Mouse (Mus musculus) liver, embryonic 16.5 days (tissue): Measurements from ENCODE around the gene Ube2e2. TPM values are rescaled to one million over a fixed set of nuclear protein-coding genes. Genes with fewer than 3 reads are reported as not detected.

ENCODE experiments used
- ATAC-seq: fragments of 200-750 bp; cut with Nextera tagmentation; 2 replicates; pipeline ENCODE4 v1.8.0; 2017; ENCODE audit warnings: low read depth, mild to moderate bottlenecking, moderate number of reproducible peaks, moderate library complexity
- H3K27ac ChIP-seq: fragments of 300-500 bp; sonication (generic); 2 replicates; pipeline ENCODE4 v1.5.1; 2014; ENCODE audit warnings: mild to moderate bottlenecking, low read length
- H3K27me3 ChIP-seq: fragments of 300-500 bp; sonication (generic); 2 replicates; pipeline ENCODE4 v1.6.1; 2014; ENCODE audit warnings: low read depth, low read length, mixed read lengths; ENCODE audit not compliant: control insufficient read depth, insufficient read depth
- H3K36me3 ChIP-seq: fragments of 300-500 bp; sonication (generic); 2 replicates; pipeline ENCODE4 v1.6.1; 2014; ENCODE audit warnings: mild to moderate bottlenecking; ENCODE audit not compliant: control insufficient read depth, insufficient read depth
- H3K4me1 ChIP-seq: fragments of 300-500 bp; sonication (generic); 2 replicates; pipeline ENCODE4 v1.6.1; 2014; ENCODE audit warnings: low read depth, low read length, mixed read lengths; ENCODE audit not compliant: control insufficient read depth
- H3K4me2 ChIP-seq: fragments of 300-500 bp; sonication (generic); 2 replicates; pipeline ENCODE4 v1.6.1; 2014; ENCODE audit warnings: low read depth, low read length, mixed read lengths
- H3K4me3 ChIP-seq: fragments of 300-500 bp; sonication (generic); 2 replicates; pipeline ENCODE4 v1.5.1; 2014; ENCODE audit warnings: low read depth, mild to moderate bottlenecking, low read length
- H3K9ac ChIP-seq: fragments of 300-500 bp; sonication (generic); 2 replicates; pipeline ENCODE4 v1.6.1; 2014; ENCODE audit warnings: low read depth, low read length
- H3K9me3 ChIP-seq: fragments of 300-500 bp; sonication (generic); replicated peaks from 2 replicates; pipeline ENCODE4 v1.6.1; 2016; ENCODE audit warnings: low read length; ENCODE audit not compliant: control insufficient read depth
- WGBS: fragments of 180-500 bp; shearing (Covaris S2); extraction: QIAGEN DNeasy Blood & Tissue Kit; methylation state at CpG from one replicate; pipeline ENCODE4 v1.1.7; 2014; ENCODE audit not compliant: insufficient replicate concordance; 5-methylcytosine and 5-hydroxymethylcytosine counted together
- polyA plus RNA-seq: library from polyadenylated mRNA; unstranded; fragments of >200 nt; fragmentation: Nextera tagmentation; extraction: Ambion mirVana; gene quantifications from 2 replicates; pipeline ENCODE4 v1.2.1, GENCODE M21; 2015

The Ube2e2 gene
- polyA plus RNA-seq, 1 experiment from 2014 or later: 5.8 TPM

GRCm38 (mm10) chr14:18820713-18821112 is 73.4 kb downstream of the Ube2e2 start:
- WGBS: 43% methylated on average over 6 of the region's 6 CpGs
- Histone ChIP-seq H3K27ac (no peak overlapping the region), H3K4me2 (no peak overlapping the region), H3K9ac (no peak overlapping the region), H3K9me3 (no peaks in the 10 kb centered on the region), H3K36me3 (no peaks in the 10 kb centered on the region), H3K27me3 (no peaks in the 10 kb centered on the region), H3K4me1 (no peaks in the 10 kb centered on the region), H3K4me3 (no peak overlapping the region)
- ATAC-seq: 0 out of 2 replicates have a peak, but pooled peaks have one; percentile 30

- H3K27me3 ChIP-seq: no peaks in the 10 kb centered on the region
- H3K27ac ChIP-seq: no peak overlapping the region
- no peaks in the 10 kb centered on the region for H3K9me3 ChIP-seq
- no peak for ATAC-seq
- H3K36me3 ChIP-seq: no peaks in the 10 kb centered on the region
- no peaks in the 10 kb centered on the region for H3K4me1 ChIP-seq
- no peak overlapping the region for H3K4me3 ChIP-seq
- no peak overlapping the region for H3K9ac ChIP-seq
- H3K4me2 ChIP-seq: no peak overlapping the region
These were observed 97.2 kb downstream of the Ube2e2 start for GRCm38 (mm10) chr14:18796857-18797256.

- H3K27ac ChIP-seq: no peak overlapping the region
- WGBS: 50% methylated on average over 2 of the region's 2 CpGs
- H3K9me3 ChIP-seq: no peaks in the 10 kb centered on the region
- no peak overlapping the region for H3K4me3 ChIP-seq
- no peaks in the 10 kb centered on the region for H3K4me1 ChIP-seq
- H3K27me3 ChIP-seq: no peaks in the 10 kb centered on the region
- H3K4me2 ChIP-seq: no peak overlapping the region
- H3K36me3 ChIP-seq: no peaks in the 10 kb centered on the region
- no peak for ATAC-seq
- no peak overlapping the region for H3K9ac ChIP-seq
These were observed 98.3 kb downstream of the Ube2e2 start for GRCm38 (mm10) chr14:18795787-18796186.

GRCm38 (mm10) chr14:18778993-18779675 is 114.9 kb downstream of the Ube2e2 start:
- H3K4me1 ChIP-seq: no peaks in the 10 kb centered on the region
- H3K9ac ChIP-seq: no peak overlapping the region
- no peak for ATAC-seq
- WGBS: 41% methylated on average over 3 of the region's 3 CpGs
- H3K36me3 ChIP-seq: no peaks in the 10 kb centered on the region
- no peaks in the 10 kb centered on the region for H3K9me3 ChIP-seq
- no peaks in the 10 kb centered on the region for H3K27me3 ChIP-seq
- H3K27ac ChIP-seq: no peak overlapping the region
- H3K4me2 ChIP-seq: no peak overlapping the region
- H3K4me3 ChIP-seq: no peak overlapping the region

GRCm38 (mm10) chr14:18778241-18778640 is 115.8 kb downstream of the Ube2e2 start:
- H3K27me3 ChIP-seq: no peaks in the 10 kb centered on the region
- no peak overlapping the region for H3K4me3 ChIP-seq
- H3K9ac ChIP-seq: no peak overlapping the region
- no peak for ATAC-seq
- H3K4me1 ChIP-seq: no peaks in the 10 kb centered on the region
- 71% methylated on average over 5 of the region's 5 CpGs for WGBS
- no peak overlapping the region for H3K27ac ChIP-seq
- H3K9me3 ChIP-seq: no peaks in the 10 kb centered on the region
- H3K36me3 ChIP-seq: no peaks in the 10 kb centered on the region
- no peak overlapping the region for H3K4me2 ChIP-seq

- no peaks in the 10 kb centered on the region for H3K4me1 ChIP-seq
- H3K27ac ChIP-seq: no peak overlapping the region
- no peaks in the 10 kb centered on the region for H3K36me3 ChIP-seq
- no peak for ATAC-seq
- no peak overlapping the region for H3K4me2 ChIP-seq
- WGBS: 68% methylated on average over 2 of the region's 2 CpGs
- no peak overlapping the region for H3K9ac ChIP-seq
- H3K4me3 ChIP-seq: no peak overlapping the region
- H3K27me3 ChIP-seq: no peaks in the 10 kb centered on the region
- H3K9me3 ChIP-seq: no peaks in the 10 kb centered on the region
These were observed 117.9 kb downstream of the Ube2e2 start for GRCm38 (mm10) chr14:18776132-18776531.

- no peak for ATAC-seq
- WGBS: 39% methylated on average over 2 of the region's 2 CpGs
- Histone ChIP-seq H3K36me3 (no peaks in the 10 kb centered on the region), H3K27me3 (no peaks in the 10 kb centered on the region), H3K27ac (no peak overlapping the region), H3K9me3 (no peaks in the 10 kb centered on the region), H3K4me3 (no peak overlapping the region), H3K9ac (no peak overlapping the region), H3K4me2 (no peak overlapping the region), H3K4me1 (no peaks in the 10 kb centered on the region)
These were observed 120.3 kb downstream of the Ube2e2 start for GRCm38 (mm10) chr14:18773724-18774123.

- Histone ChIP-seq H3K9me3 (no peaks in the 10 kb centered on the region), H3K36me3 (no peaks in the 10 kb centered on the region), H3K4me2 (no peak overlapping the region), H3K4me3 (no peak overlapping the region), H3K27me3 (no peaks in the 10 kb centered on the region), H3K4me1 (no peaks in the 10 kb centered on the region), H3K9ac (no peak overlapping the region), H3K27ac (no peak overlapping the region)
- no peak for ATAC-seq
- WGBS: 54% methylated on average over 6 of the region's 6 CpGs
These were observed 134.3 kb downstream of the Ube2e2 start for GRCm38 (mm10) chr14:18759601-18760356.
